Mouse (Mus musculus) cerebellum, adult 2 months (tissue): ENCODE measurements around the gene Ccdc117. TPM values are rescaled to one million over a fixed set of nuclear protein-coding genes. Genes with fewer than 3 reads are reported as not detected.

Source experiments
- DNase-seq, 2 experiments: peaks; one replicate each; pipeline ENCODE4 v3.0.0; 2021
- H3K27ac ChIP-seq: fragments of 200-500 bp; 2 replicates; pipeline ENCODE4 v1.5.1; 2012; ENCODE audit warnings: low read length, control low read depth, inconsistent platforms; ENCODE audit not compliant: insufficient read depth
- H3K27me3 ChIP-seq: fragments of 200-500 bp; 2 replicates; pipeline ENCODE4 v1.6.1; 2012; ENCODE audit warnings: inconsistent platforms, mild to moderate bottlenecking, low read length, moderate library complexity; ENCODE audit not compliant: control insufficient read depth, insufficient read depth
- H3K4me1 ChIP-seq: fragments of 200-500 bp; 2 replicates; pipeline ENCODE4 v1.6.1; 2011; ENCODE audit warnings: low read length; ENCODE audit not compliant: control insufficient read depth, insufficient read depth
- H3K4me3 ChIP-seq: fragments of 200-500 bp; replicated peaks from 2 replicates; pipeline ENCODE3; 2011; ENCODE audit warnings: mild to moderate bottlenecking, low read depth, low read length, control low read depth; ENCODE audit not compliant: insufficient read depth
- CTCF ChIP-seq: fragments of 200-500 bp; IDR thresholded peaks from 2 replicates; pipeline ENCODE4 v1.5.1; 2011; ENCODE audit warnings: low read depth, mild to moderate bottlenecking, control low read depth, low read length, moderate library complexity, borderline replicate concordance; ENCODE audit not compliant: insufficient read depth
- POLR2A ChIP-seq: fragments of 200-500 bp; IDR thresholded peaks from 2 replicates; pipeline ENCODE4 v1.6.1; 2011; ENCODE audit warnings: low read length, control low read depth, borderline replicate concordance; ENCODE audit not compliant: insufficient read depth
- WGBS: fragments of 180-500 bp; shearing (Covaris S2); methylation state at CpG from one replicate; pipeline ENCODE4 v1.1.7; 2018; 5-methylcytosine and 5-hydroxymethylcytosine counted together
- polyA plus RNA-seq: library from polyadenylated mRNA; depleted of rRNA; stranded (reverse); fragments of >200 nt; gene quantifications from 2 replicates; pipeline ENCODE4 v1.2.3, GENCODE M21; 2012

Gene Ccdc117
- polyA plus RNA-seq, 1 experiment: 13.1 TPM

GRCm38 (mm10) chr11:5520412-5521265 lies 21.3 kb downstream of the Ccdc117 start, which contains the start of gene Xbp1:
TSS of gene Xbp1 (plus strand) at chr11:5520659.
- WGBS: under 1% methylated on average over 72 of the region's 72 CpGs
- DNase-seq: peak; percentile 98 to 99
- TF ChIP-seq POLR2A (peak; percentile 66), CTCF (no peak)

DNA sequence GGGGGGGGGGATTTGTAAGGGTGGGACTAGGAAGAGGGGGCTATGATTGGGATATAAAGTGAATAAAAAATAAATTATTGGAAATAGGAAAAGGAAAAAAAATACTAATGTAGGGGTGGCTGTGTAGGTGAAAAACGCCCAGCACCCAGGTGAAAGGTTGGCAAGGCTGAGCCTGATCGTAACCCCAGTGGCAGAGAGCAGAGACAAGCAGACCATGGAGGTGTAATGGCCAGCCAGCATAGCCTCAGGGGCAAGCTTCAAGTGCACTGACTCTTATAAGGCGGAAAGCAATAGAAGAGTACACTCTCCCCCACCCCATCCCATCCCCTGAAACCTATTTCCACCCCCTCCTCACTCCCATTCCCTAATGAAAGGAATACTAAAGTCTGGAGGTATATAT lies 22.3 kb downstream of the Ccdc117 start:
- 89% methylated on average over 3 of the region's 3 CpGs for WGBS
- Histone ChIP-seq H3K27ac (no peak overlapping the region), H3K4me3 (no peak overlapping the region), H3K4me1 (peaks cover 7% of the 10 kb centered on the region; the same call in 1 of the 2 replicates), H3K27me3 (no peaks in the 10 kb centered on the region)
- DNase-seq: no peak
- TF ChIP-seq POLR2A: no peak
- no peak for TF ChIP-seq CTCF

More at GRCm38 (mm10) chr11:5520412-5521265, 21.3 kb downstream of the Ccdc117 start, which contains the start of gene Xbp1:
- no peaks in the 10 kb centered on the region for H3K27me3 ChIP-seq
- H3K27ac ChIP-seq: peak within 1 kb of the TSS; percentile 96
- peak within 1 kb of the TSS; percentile 67 for H3K4me3 ChIP-seq
- H3K4me1 ChIP-seq: peaks cover 7% of the 10 kb centered on the region; the same call in 1 of the 2 replicates

GRCm38 (mm10) chr11:5517346-5517745 lies 24.6 kb downstream of the Ccdc117 start:
- TF ChIP-seq POLR2A (no peak), CTCF (no peak)
- Histone ChIP-seq H3K27me3 (no peaks in the 10 kb centered on the region), H3K27ac (no peak overlapping the region), H3K4me1 (no peaks in the 10 kb centered on the region), H3K4me3 (no peak overlapping the region)
- no peak for DNase-seq
- WGBS: 85% methylated on average over 6 of the region's 6 CpGs

- 88% methylated on average over 14 of the region's 14 CpGs for WGBS
These were observed 25.4 kb downstream of the Ccdc117 start for GRCm38 (mm10) chr11:5516617-5517016.

DNA sequence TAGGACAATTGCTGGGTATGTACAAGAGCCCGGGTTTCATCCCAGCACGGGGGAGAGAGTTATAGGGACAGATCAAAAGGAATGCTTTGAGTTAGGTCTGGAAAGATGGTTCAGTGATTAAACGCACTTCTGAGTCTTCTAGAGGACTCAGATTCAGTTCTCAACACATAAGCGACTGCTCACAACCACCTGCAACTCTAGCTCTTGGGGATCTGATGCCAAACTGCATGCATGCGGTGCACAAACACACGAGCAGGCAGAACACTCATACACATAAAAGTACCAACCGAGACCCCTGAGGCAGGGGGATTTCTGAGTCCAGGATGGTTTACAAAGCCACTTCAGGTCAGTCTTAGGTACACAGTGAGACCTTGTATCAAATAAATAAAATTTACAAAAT lies 25.8 kb downstream of the Ccdc117 start:
- 81% methylated on average over 7 of the region's 7 CpGs for WGBS
- Histone ChIP-seq H3K27me3 (no peaks in the 10 kb centered on the region), H3K4me3 (no peak overlapping the region), H3K27ac (no peak overlapping the region), H3K4me1 (no peaks in the 10 kb centered on the region)
- TF ChIP-seq POLR2A (no peak), CTCF (no peak)
- no peak for DNase-seq

More at GRCm38 (mm10) chr11:5516617-5517016, 25.4 kb downstream of the Ccdc117 start:
- DNase-seq: no peak
- TF ChIP-seq CTCF (no peak), POLR2A (no peak)
- H3K4me3 ChIP-seq: no peak overlapping the region
- no peak overlapping the region for H3K27ac ChIP-seq
- no peaks in the 10 kb centered on the region for H3K4me1 ChIP-seq
- no peaks in the 10 kb centered on the region for H3K27me3 ChIP-seq

- Histone ChIP-seq H3K4me1 (no peaks in the 10 kb centered on the region), H3K27me3 (no peaks in the 10 kb centered on the region), H3K27ac (no peak overlapping the region), H3K4me3 (no peak overlapping the region)
- WGBS: 83% methylated on average over 6 of the region's 6 CpGs
- no peak for TF ChIP-seq POLR2A
- no peak for TF ChIP-seq CTCF
- no peak for DNase-seq
These were observed 26.3 kb downstream of the Ccdc117 start for GRCm38 (mm10) chr11:5515655-5516054.

DNA sequence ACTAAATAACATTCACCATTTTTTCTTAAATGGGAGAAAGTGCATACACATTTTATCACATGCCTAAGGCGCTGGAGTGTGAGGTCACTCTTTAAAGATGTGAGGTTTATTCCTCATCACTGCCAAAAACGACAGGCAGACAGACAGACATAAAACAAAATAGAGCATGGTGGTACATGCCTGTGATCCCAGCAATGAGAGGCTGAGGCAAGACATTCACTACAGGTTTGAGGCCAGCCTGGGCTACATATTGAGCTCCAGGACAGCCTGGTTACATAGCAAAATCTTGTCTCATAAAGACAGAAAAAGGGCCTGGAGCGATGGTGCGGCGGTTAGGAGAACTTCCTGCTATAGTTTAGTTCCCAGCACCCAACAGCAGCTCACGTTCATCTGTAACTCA lies 26.8 kb downstream of the Ccdc117 start:
- DNase-seq: no peak
- Histone ChIP-seq H3K27me3 (no peaks in the 10 kb centered on the region), H3K27ac (no peak overlapping the region), H3K4me3 (no peak overlapping the region), H3K4me1 (no peaks in the 10 kb centered on the region)
- TF ChIP-seq POLR2A (no peak), CTCF (no peak)
- WGBS: 83% methylated on average over 6 of the region's 6 CpGs

GRCm38 (mm10) chr11:5514091-5514490 lies 27.9 kb downstream of the Ccdc117 start:
- DNase-seq: no peak
- WGBS: 92% methylated on average over 4 of the region's 4 CpGs
- no peaks in the 10 kb centered on the region for H3K4me1 ChIP-seq
- H3K27ac ChIP-seq: no peak overlapping the region
- no peak for TF ChIP-seq POLR2A
- TF ChIP-seq CTCF: no peak
- no peaks in the 10 kb centered on the region for H3K27me3 ChIP-seq
- no peak overlapping the region for H3K4me3 ChIP-seq
